Mouse (Mus musculus) ZHBTc4 (cell line): ENCODE measurements around the gene Cenpv.

Experiments used
- DNase-seq: peaks from one replicate; pipeline ENCODE4 v3.0.0-alpha.2; 2011; ENCODE audit warnings: low read depth, low spot score

Gene Cenpv

GRCm38 (mm10) chr11:62508816-62509215 is 30.2 kb downstream of the Cenpv start:
- peak; percentile 91 for DNase-seq

- peak; percentile 59 for DNase-seq
Measured at GRCm38 (mm10) chr11:62508365-62508764, 30.7 kb downstream of the Cenpv start.

GRCm38 (mm10) chr11:62507683-62508082 is 31.4 kb downstream of the Cenpv start:
- no peak for DNase-seq

GRCm38 (mm10) chr11:62500529-62500928 is 38.5 kb downstream of the Cenpv start:
- DNase-seq: no peak

- no peak for DNase-seq
Measured at GRCm38 (mm10) chr11:62498802-62499201, 40.3 kb downstream of the Cenpv start.

- no peak for DNase-seq
Measured at GRCm38 (mm10) chr11:62497181-62497580, 41.9 kb downstream of the Cenpv start.

GRCm38 (mm10) chr11:62496151-62496715 is 42.8 kb downstream of the Cenpv start:
- DNase-seq: peak; percentile 80

GRCm38 (mm10) chr11:62495276-62495801 is 43.7 kb downstream of the Cenpv start:
- no peak for DNase-seq

GRCm38 (mm10) chr11:62494754-62495275 is 44.2 kb downstream of the Cenpv start:
- DNase-seq: peak; percentile 97

DNA sequence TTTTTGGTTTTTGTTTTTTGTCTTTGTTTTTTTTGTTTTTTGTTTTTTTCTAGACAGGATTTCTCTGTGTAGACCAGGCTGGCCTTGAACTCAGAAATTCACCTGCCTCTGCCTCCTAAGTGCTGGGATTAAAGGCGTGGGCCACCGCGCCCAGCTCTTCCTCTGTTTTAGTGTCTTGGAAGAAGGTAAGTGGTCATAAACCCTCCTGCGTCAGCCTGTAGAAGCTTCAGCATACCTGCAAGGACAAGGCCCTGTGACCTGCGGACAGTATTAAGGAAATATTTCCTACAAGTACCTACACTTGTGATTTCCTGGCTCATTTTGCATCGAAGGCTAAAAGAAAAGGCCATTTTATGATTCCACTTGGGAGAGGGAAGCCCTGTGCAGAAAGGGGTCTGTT is 45.4 kb downstream of the Cenpv start:
- no peak for DNase-seq

DNA sequence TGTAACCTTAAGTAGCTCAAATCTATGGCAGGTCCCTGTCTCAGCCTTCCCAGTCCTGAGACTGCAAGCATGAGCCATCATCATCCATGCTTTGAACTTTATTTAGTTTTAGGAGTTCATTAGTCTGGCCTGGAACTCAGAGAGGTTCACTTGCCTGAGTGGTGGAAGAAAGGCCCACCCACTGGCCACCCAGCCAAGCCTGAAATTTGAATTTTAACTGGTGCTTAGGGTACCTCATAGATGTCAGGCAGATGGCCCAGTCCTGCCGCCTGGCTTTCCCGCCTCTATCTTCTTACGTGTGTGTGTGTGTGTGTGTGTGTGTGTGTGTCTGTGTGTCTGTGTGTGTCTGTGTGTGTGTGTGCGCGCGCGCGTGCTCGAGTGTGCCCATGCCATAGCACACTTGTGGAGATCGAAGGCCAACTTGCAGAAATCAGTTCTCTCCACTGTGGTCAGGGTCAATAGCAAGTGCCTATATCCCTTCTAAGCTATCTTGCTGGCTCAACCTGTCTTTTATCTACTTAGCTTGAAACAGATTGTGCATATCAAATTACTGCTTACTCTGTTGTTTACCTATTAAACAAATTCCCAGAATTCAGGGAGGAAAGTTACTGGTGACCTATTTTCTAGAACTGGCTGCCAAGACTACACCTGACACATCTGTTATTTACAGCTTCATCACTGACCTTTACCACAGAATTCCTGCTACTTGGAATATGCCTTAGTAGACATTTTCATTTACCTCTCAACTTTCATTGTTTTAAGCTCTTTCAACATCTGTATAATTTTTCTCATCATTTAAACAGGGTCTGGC is 51.3 kb downstream of the Cenpv start:
- no peak for DNase-seq

DNA sequence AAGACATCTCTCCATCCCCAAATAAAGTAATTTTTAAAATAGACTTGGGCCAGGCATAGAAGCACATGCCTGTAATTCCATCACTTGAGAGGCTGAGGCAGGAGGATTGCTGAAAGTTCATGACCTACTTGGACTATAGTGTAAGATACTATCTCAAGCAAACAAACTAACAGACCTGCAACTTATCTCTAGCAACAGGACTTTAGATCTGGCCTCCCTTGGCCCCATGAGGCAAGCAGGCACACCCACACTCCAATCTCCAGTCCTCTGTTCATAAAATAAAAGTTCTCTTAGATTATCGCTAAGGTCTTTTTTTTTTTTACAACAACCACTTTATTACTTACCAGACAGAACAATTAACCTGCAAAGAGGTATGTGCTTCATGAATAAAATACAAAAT is 52.1 kb downstream of the Cenpv start:
- no peak for DNase-seq

DNA sequence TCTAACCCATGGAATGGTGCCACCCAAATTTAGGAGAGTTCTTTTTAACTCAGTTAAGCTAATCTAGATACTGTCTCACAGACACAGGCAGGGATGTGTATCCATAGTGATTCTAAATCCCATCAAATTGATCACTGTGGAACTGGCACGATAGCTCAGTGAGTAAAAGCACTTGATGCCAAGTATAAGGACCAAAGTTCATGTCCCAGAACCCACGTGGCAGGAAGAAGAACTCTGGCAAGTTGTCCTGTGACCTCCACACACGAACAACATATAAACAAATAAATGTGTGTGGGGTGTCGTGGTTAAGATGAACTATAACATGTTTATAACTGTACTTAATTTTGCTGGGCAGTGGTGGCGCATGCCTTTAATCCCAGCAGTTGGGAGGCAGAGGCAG is 59.5 kb downstream of the Cenpv start:
- no peak for DNase-seq

DNA sequence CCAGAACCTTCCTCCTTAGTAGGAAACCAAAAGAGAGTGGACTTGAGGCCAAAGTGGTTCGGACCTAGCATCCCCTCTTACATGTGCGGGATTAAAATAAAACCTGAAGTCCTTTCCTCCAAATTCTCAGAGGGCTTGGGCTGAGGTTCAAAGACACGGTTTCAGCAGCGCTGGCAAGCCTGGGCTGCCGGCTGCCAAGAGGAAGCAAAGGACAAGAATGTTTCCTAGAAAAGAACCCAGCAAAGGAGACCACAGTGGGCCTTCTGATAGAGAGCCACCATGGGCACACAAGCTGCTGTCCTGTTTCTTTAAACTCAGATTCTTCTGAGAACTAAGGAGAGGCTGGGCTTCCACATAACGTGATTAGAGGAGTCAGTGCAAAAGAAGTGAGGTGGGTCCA is 60.1 kb downstream of the Cenpv start:
- DNase-seq: no peak

DNA sequence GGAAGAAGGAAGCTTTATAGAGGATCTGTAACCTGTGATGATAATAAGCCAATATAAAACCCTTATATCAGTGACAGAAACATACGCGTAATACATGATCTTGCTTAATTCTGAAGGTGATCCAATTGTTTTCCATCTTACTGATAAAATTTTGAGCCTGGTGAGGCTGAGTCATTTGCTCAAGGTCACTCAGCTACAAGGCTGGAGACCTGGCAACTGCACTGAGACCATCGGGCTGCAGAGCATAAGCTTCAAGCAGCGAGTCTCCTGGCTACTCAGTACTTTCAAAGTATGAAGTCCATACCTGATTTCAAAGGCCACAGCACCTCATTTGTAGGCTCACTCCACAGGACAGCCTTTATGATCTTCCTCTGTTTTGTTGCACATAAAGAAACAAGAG is 62.9 kb downstream of the Cenpv start:
- DNase-seq: no peak
